Mouse (Mus musculus): ENCODE data around the gene Slc38a7. TPM values are rescaled to one million over a fixed set of nuclear protein-coding genes. Genes with fewer than 3 reads are reported as not detected.
A peak's percentile ranks its signal among the peaks of the same experiment; 100 is the strongest.

Slc38a7 gene
- polyA plus RNA-seq (2015; fragmentation: Nextera tagmentation; extraction: Ambion mirVana): 22.7 and 25.3 TPM in 2 replicates

GRCm38 (mm10) chr8:95853102-95853843 is at the start of gene Slc38a7:
Slc38a7 (minus strand) TSS chr8:95853539.
- peaks cover 4% of the 10 kb centered on the region for H3K36me3 ChIP-seq
- no peak within 1 kb of the TSS for H3K27ac ChIP-seq
- H3K4me2 ChIP-seq (replicated peaks): peak within 1 kb of the TSS; percentile 82
- H3K4me1 ChIP-seq (replicated peaks): peaks cover 11% of the 10 kb centered on the region
- WGBS: 13% methylated on average over 22 of the region's 22 CpGs
- peak within 1 kb of the TSS; percentile 77 for H3K4me3 ChIP-seq (replicated peaks)
- ATAC-seq: peak; percentile 97
- H3K27me3 ChIP-seq: no peaks in the 10 kb centered on the region
- peak within 1 kb of the TSS; percentile 82 for H3K9ac ChIP-seq (replicated peaks)
- H3K9me3 ChIP-seq: no peaks in the 10 kb centered on the region

- WGBS: 20% methylated on average over 7 of the region's 7 CpGs
- no peak for ATAC-seq
Observed at GRCm38 (mm10) chr8:95901864-95902263, 48.5 kb upstream of the Slc38a7 start.

GRCm38 (mm10) chr8:95893701-95894100 is 40.4 kb upstream of the Slc38a7 start:
- no peaks in the 10 kb centered on the region for H3K4me1 ChIP-seq (replicated peaks)
- no peaks in the 10 kb centered on the region for H3K36me3 ChIP-seq
- H3K27ac ChIP-seq: no peak overlapping the region
- no peak overlapping the region for H3K9ac ChIP-seq (replicated peaks)
- no peak overlapping the region for H3K4me2 ChIP-seq (replicated peaks)
- H3K9me3 ChIP-seq: no peaks in the 10 kb centered on the region
- ATAC-seq: no peak
- WGBS: 86% methylated on average over 5 of the region's 5 CpGs
- no peak overlapping the region for H3K4me3 ChIP-seq (replicated peaks)
- H3K27me3 ChIP-seq: no peaks in the 10 kb centered on the region

More at GRCm38 (mm10) chr8:95901864-95902263, 48.5 kb upstream of the Slc38a7 start:
- Histone ChIP-seq H3K4me1 (replicated peaks) (0 out of 2 replicates have a peak, but pooled peaks cover 3% of the 10 kb centered on the region), H3K4me3 (replicated peaks) (no peak overlapping the region), H3K27me3 (no peaks in the 10 kb centered on the region), H3K9me3 (no peaks in the 10 kb centered on the region), H3K27ac (no peak overlapping the region), H3K36me3 (no peaks in the 10 kb centered on the region), H3K4me2 (replicated peaks) (no peak overlapping the region), H3K9ac (replicated peaks) (no peak overlapping the region)

- H3K36me3 ChIP-seq: no peaks in the 10 kb centered on the region
- peak; percentile 91; the same call in 1 of the 2 replicates for ATAC-seq
- no peaks in the 10 kb centered on the region for H3K27me3 ChIP-seq
- peak within 1 kb of the TSS; percentile 72 for H3K4me2 ChIP-seq (replicated peaks)
- WGBS: 9% methylated on average over 31 of the region's 31 CpGs
- H3K9me3 ChIP-seq: no peaks in the 10 kb centered on the region
- H3K27ac ChIP-seq: peak within 1 kb of the TSS; percentile 80
- H3K4me1 ChIP-seq (replicated peaks): peaks cover 25% of the 10 kb centered on the region
- H3K4me3 ChIP-seq (replicated peaks): peak within 1 kb of the TSS; percentile 97
- peak within 1 kb of the TSS; percentile 90 for H3K9ac ChIP-seq (replicated peaks)
Observed at GRCm38 (mm10) chr8:95888285-95889136, 35.2 kb upstream of the Slc38a7 start, which contains the start of gene Got2. Got2 (minus strand) TSS chr8:95888547.

GRCm38 (mm10) chr8:95887578-95888284 is 34.4 kb upstream of the Slc38a7 start:
- Histone ChIP-seq H3K4me3 (replicated peaks) (peak overlapping the region; percentile 97), H3K9ac (replicated peaks) (peak overlapping the region; percentile 90), H3K36me3 (no peaks in the 10 kb centered on the region), H3K27ac (peak overlapping the region; percentile 80), H3K27me3 (no peaks in the 10 kb centered on the region), H3K4me2 (replicated peaks) (peak overlapping the region; percentile 72), H3K9me3 (no peaks in the 10 kb centered on the region), H3K4me1 (replicated peaks) (peaks cover 25% of the 10 kb centered on the region)
- ATAC-seq: peak; percentile 96
- WGBS: under 1% methylated on average over 38 of the region's 38 CpGs

GRCm38 (mm10) chr8:95886647-95887577 is 33.6 kb upstream of the Slc38a7 start:
- peak overlapping the region; percentile 90 for H3K9ac ChIP-seq (replicated peaks)
- peak; percentile 0; the same call in 1 of the 2 replicates for ATAC-seq
- 80% methylated on average over 17 of the region's 17 CpGs for WGBS
- peak overlapping the region; percentile 97 for H3K4me3 ChIP-seq (replicated peaks)
- peak overlapping the region; percentile 72 for H3K4me2 ChIP-seq (replicated peaks)
- peak overlapping the region; percentile 80; the same call in 1 of the 2 replicates for H3K27ac ChIP-seq
- H3K9me3 ChIP-seq: no peaks in the 10 kb centered on the region
- no peaks in the 10 kb centered on the region for H3K27me3 ChIP-seq
- H3K4me1 ChIP-seq (replicated peaks): peaks cover 25% of the 10 kb centered on the region
- no peaks in the 10 kb centered on the region for H3K36me3 ChIP-seq

GRCm38 (mm10) chr8:95885966-95886365 is 32.6 kb upstream of the Slc38a7 start:
- Histone ChIP-seq H3K9me3 (no peaks in the 10 kb centered on the region), H3K27ac (no peak overlapping the region), H3K9ac (replicated peaks) (no peak overlapping the region), H3K4me3 (replicated peaks) (no peak overlapping the region; the same call in 1 of the 2 replicates), H3K4me1 (replicated peaks) (peaks cover 25% of the 10 kb centered on the region), H3K27me3 (no peaks in the 10 kb centered on the region), H3K36me3 (no peaks in the 10 kb centered on the region), H3K4me2 (replicated peaks) (peak overlapping the region; percentile 72; the same call in 1 of the 2 replicates)
- ATAC-seq: no peak
- WGBS: 73% methylated on average over 5 of the region's 5 CpGs

- no peaks in the 10 kb centered on the region for H3K36me3 ChIP-seq
- no peak overlapping the region for H3K9ac ChIP-seq (replicated peaks)
- ATAC-seq: no peak
- peaks cover 25% of the 10 kb centered on the region for H3K4me1 ChIP-seq (replicated peaks)
- 74% methylated on average over 5 of the region's 5 CpGs for WGBS
- H3K4me2 ChIP-seq (replicated peaks): no peak overlapping the region
- no peaks in the 10 kb centered on the region for H3K27me3 ChIP-seq
- no peak overlapping the region for H3K27ac ChIP-seq
- no peaks in the 10 kb centered on the region for H3K9me3 ChIP-seq
- no peak overlapping the region for H3K4me3 ChIP-seq (replicated peaks)
Observed at GRCm38 (mm10) chr8:95885271-95885841, 32.0 kb upstream of the Slc38a7 start.

GRCm38 (mm10) chr8:95884491-95884890 is 31.2 kb upstream of the Slc38a7 start:
- Histone ChIP-seq H3K4me3 (replicated peaks) (no peak overlapping the region), H3K4me2 (replicated peaks) (no peak overlapping the region), H3K9ac (replicated peaks) (no peak overlapping the region), H3K36me3 (no peaks in the 10 kb centered on the region), H3K9me3 (no peaks in the 10 kb centered on the region), H3K27ac (no peak overlapping the region), H3K27me3 (no peaks in the 10 kb centered on the region), H3K4me1 (replicated peaks) (peaks cover 25% of the 10 kb centered on the region)
- 81% methylated on average over 12 of the region's 12 CpGs for WGBS
- no peak for ATAC-seq

GRCm38 (mm10) chr8:95882191-95882590 is 28.9 kb upstream of the Slc38a7 start:
- H3K4me2 ChIP-seq (replicated peaks): no peak overlapping the region
- no peak overlapping the region for H3K4me3 ChIP-seq (replicated peaks)
- no peaks in the 10 kb centered on the region for H3K9me3 ChIP-seq
- H3K27me3 ChIP-seq: no peaks in the 10 kb centered on the region
- H3K36me3 ChIP-seq: peaks cover 5% of the 10 kb centered on the region
- 88% methylated on average over 9 of the region's 9 CpGs for WGBS
- H3K9ac ChIP-seq (replicated peaks): no peak overlapping the region
- ATAC-seq: no peak
- H3K4me1 ChIP-seq (replicated peaks): peaks cover 39% of the 10 kb centered on the region
- H3K27ac ChIP-seq: no peak overlapping the region
